Mouse (Mus musculus): ENCODE measurements around the gene Mybpc1. TPM values are rescaled to one million over a fixed set of nuclear protein-coding genes. Genes with fewer than 3 reads are reported as not detected.
"Not testable (repeated sequence)": the region's sequence is repeated elsewhere in the genome, so short reads cannot be mapped to it uniquely, and the experiment has no call there.

Mybpc1 gene
- polyA plus RNA-seq, 1 experiment from 2014 or later, result 4.5 TPM

- Histone ChIP-seq H3K4me2 (no peak overlapping the region), H3K9ac (no peak overlapping the region), H3K9me3 (replicated peaks) (no peaks in the 10 kb centered on the region), H3K27ac (no peak overlapping the region), H3K4me3 (no peak overlapping the region), H3K36me3 (no peaks in the 10 kb centered on the region), H3K4me1 (replicated peaks) (no peaks in the 10 kb centered on the region), H3K27me3 (no peaks in the 10 kb centered on the region)
- no peak for ATAC-seq (replicated peaks; ENCODE audit: insufficient number of reproducible peaks, insufficient read depth, low FRiP score, low read depth)
- 88% methylated on average over 2 of the region's 2 CpGs for WGBS
Observed at GRCm38 (mm10) chr10:88552738-88553137, 52.2 kb downstream of the Mybpc1 start.

- H3K9ac ChIP-seq, result no peak overlapping the region
- H3K36me3 ChIP-seq, result no peaks in the 10 kb centered on the region
- 68% methylated on average over 3 of the region's 3 CpGs for WGBS
- no peak overlapping the region for H3K4me3 ChIP-seq
- no peak overlapping the region for H3K27ac ChIP-seq
- no peak overlapping the region for H3K4me2 ChIP-seq
- no peaks in the 10 kb centered on the region for H3K4me1 ChIP-seq (replicated peaks)
- H3K9me3 ChIP-seq (replicated peaks), result no peaks in the 10 kb centered on the region
- ATAC-seq (replicated peaks; ENCODE audit: insufficient number of reproducible peaks, insufficient read depth, low FRiP score, low read depth), result no peak
- no peaks in the 10 kb centered on the region for H3K27me3 ChIP-seq
Observed at GRCm38 (mm10) chr10:88550225-88550624, 54.7 kb downstream of the Mybpc1 start.

GRCm38 (mm10) chr10:88547635-88548034 lies 57.3 kb downstream of the Mybpc1 start:
- Histone ChIP-seq H3K36me3 (no peaks in the 10 kb centered on the region), H3K4me3 (no peak overlapping the region), H3K27me3 (no peaks in the 10 kb centered on the region), H3K27ac (no peak overlapping the region), H3K4me1 (replicated peaks) (no peaks in the 10 kb centered on the region), H3K4me2 (no peak overlapping the region), H3K9ac (no peak overlapping the region), H3K9me3 (replicated peaks) (0 out of 2 replicates have a peak, but pooled peaks cover 3% of the 10 kb centered on the region)
- no peak for ATAC-seq (replicated peaks; ENCODE audit: insufficient number of reproducible peaks, insufficient read depth, low FRiP score, low read depth)
- 45% methylated on average over 2 of the region's 2 CpGs for WGBS

GRCm38 (mm10) chr10:88530631-88531030 lies 74.3 kb downstream of the Mybpc1 start:
- no peak for ATAC-seq (replicated peaks; ENCODE audit: insufficient number of reproducible peaks, insufficient read depth, low FRiP score, low read depth)
- Histone ChIP-seq H3K27me3 (no peaks in the 10 kb centered on the region), H3K9me3 (replicated peaks) (no peaks in the 10 kb centered on the region), H3K27ac (no peak overlapping the region), H3K9ac (no peak overlapping the region), H3K36me3 (no peaks in the 10 kb centered on the region), H3K4me2 (no peak overlapping the region), H3K4me3 (no peak overlapping the region), H3K4me1 (replicated peaks) (no peaks in the 10 kb centered on the region)
- 57% methylated on average over 5 of the region's 5 CpGs for WGBS

- H3K4me2 ChIP-seq, result no peak overlapping the region
- H3K27me3 ChIP-seq, result no peaks in the 10 kb centered on the region
- no peak for ATAC-seq (replicated peaks; ENCODE audit: insufficient number of reproducible peaks, insufficient read depth, low FRiP score, low read depth)
- H3K4me3 ChIP-seq, result no peak overlapping the region
- no peak overlapping the region for H3K27ac ChIP-seq
- no peaks in the 10 kb centered on the region for H3K9me3 ChIP-seq (replicated peaks)
- 72% methylated on average over 2 of the region's 2 CpGs for WGBS
- no peak overlapping the region for H3K9ac ChIP-seq
- no peaks in the 10 kb centered on the region for H3K4me1 ChIP-seq (replicated peaks)
- H3K36me3 ChIP-seq, result no peaks in the 10 kb centered on the region
Observed at GRCm38 (mm10) chr10:88524016-88524415, 80.9 kb downstream of the Mybpc1 start.

- H3K27me3 ChIP-seq, result no peaks in the 10 kb centered on the region
- H3K9me3 ChIP-seq (replicated peaks), result no peaks in the 10 kb centered on the region
- H3K4me2 ChIP-seq, result no peak overlapping the region
- no peak overlapping the region for H3K27ac ChIP-seq
- no peaks in the 10 kb centered on the region for H3K4me1 ChIP-seq (replicated peaks)
- H3K4me3 ChIP-seq, result no peak overlapping the region
- no peaks in the 10 kb centered on the region for H3K36me3 ChIP-seq
- 74% methylated on average over 1 of the region's 1 CpGs for WGBS
- no peak overlapping the region for H3K9ac ChIP-seq
- no peak for ATAC-seq (replicated peaks; ENCODE audit: insufficient number of reproducible peaks, insufficient read depth, low FRiP score, low read depth)
Observed at GRCm38 (mm10) chr10:88523212-88523611, 81.7 kb downstream of the Mybpc1 start.

- Histone ChIP-seq H3K36me3 (no peaks in the 10 kb centered on the region), H3K27ac (no peak overlapping the region), H3K9ac (no peak overlapping the region), H3K4me1 (replicated peaks) (no peaks in the 10 kb centered on the region), H3K27me3 (no peaks in the 10 kb centered on the region), H3K4me2 (no peak overlapping the region), H3K9me3 (replicated peaks) (no peaks in the 10 kb centered on the region), H3K4me3 (no peak overlapping the region)
- ATAC-seq (replicated peaks; ENCODE audit: insufficient number of reproducible peaks, insufficient read depth, low FRiP score, low read depth), result no peak
- 70% methylated on average over 8 of the region's 8 CpGs for WGBS
Observed at GRCm38 (mm10) chr10:88522795-88523194, 82.2 kb downstream of the Mybpc1 start.

- not testable (repeated sequence) for H3K27me3 ChIP-seq; ATAC-seq (replicated peaks; ENCODE audit: insufficient number of reproducible peaks, insufficient read depth, low FRiP score, low read depth); H3K27ac ChIP-seq; H3K36me3 ChIP-seq; H3K4me2 ChIP-seq; H3K9me3 ChIP-seq (replicated peaks); H3K4me3 ChIP-seq; H3K9ac ChIP-seq
- 91% methylated on average over 7 of the region's 7 CpGs for WGBS
- H3K4me1 ChIP-seq (replicated peaks), result peaks cover 14% of the 10 kb centered on the region
Observed at GRCm38 (mm10) chr10:88515049-88515448, 89.9 kb downstream of the Mybpc1 start.

GRCm38 (mm10) chr10:88514495-88514894 lies 90.5 kb downstream of the Mybpc1 start:
- no peaks in the 10 kb centered on the region for H3K27me3 ChIP-seq
- peaks cover 14% of the 10 kb centered on the region for H3K4me1 ChIP-seq (replicated peaks)
- H3K36me3 ChIP-seq, result no peaks in the 10 kb centered on the region
- no peak overlapping the region for H3K4me3 ChIP-seq
- 41% methylated on average over 2 of the region's 2 CpGs for WGBS
- 0 out of 2 replicates have a peak, but pooled peaks have one; percentile 43 for ATAC-seq (replicated peaks; ENCODE audit: insufficient number of reproducible peaks, insufficient read depth, low FRiP score, low read depth)
- no peak overlapping the region for H3K4me2 ChIP-seq
- peak overlapping the region; percentile 3; the same call in 1 of the 2 replicates for H3K27ac ChIP-seq
- no peak overlapping the region for H3K9ac ChIP-seq
- no peaks in the 10 kb centered on the region for H3K9me3 ChIP-seq (replicated peaks)

GRCm38 (mm10) chr10:88513574-88514135 lies 91.3 kb downstream of the Mybpc1 start:
- no peaks in the 10 kb centered on the region for H3K9me3 ChIP-seq (replicated peaks)
- H3K27ac ChIP-seq, result no peak overlapping the region
- 74% methylated on average over 8 of the region's 8 CpGs for WGBS
- no peak overlapping the region for H3K9ac ChIP-seq
- no peaks in the 10 kb centered on the region for H3K27me3 ChIP-seq
- H3K36me3 ChIP-seq, result no peaks in the 10 kb centered on the region
- no peak overlapping the region for H3K4me2 ChIP-seq
- no peak overlapping the region for H3K4me3 ChIP-seq
- no peak for ATAC-seq (replicated peaks; ENCODE audit: insufficient number of reproducible peaks, insufficient read depth, low FRiP score, low read depth)
- peaks cover 14% of the 10 kb centered on the region for H3K4me1 ChIP-seq (replicated peaks)

- Histone ChIP-seq H3K4me1 (replicated peaks) (peaks cover 14% of the 10 kb centered on the region), H3K36me3 (no peaks in the 10 kb centered on the region), H3K27me3 (no peaks in the 10 kb centered on the region), H3K27ac (peak overlapping the region; percentile 70; the same call in 1 of the 2 replicates), H3K9me3 (replicated peaks) (no peaks in the 10 kb centered on the region), H3K9ac (no peak overlapping the region), H3K4me3 (no peak overlapping the region), H3K4me2 (0 out of 2 replicates have a peak overlapping the region, but pooled peaks have one; percentile 19)
- 85% methylated on average over 9 of the region's 9 CpGs for WGBS
- no peak for ATAC-seq (replicated peaks; ENCODE audit: insufficient number of reproducible peaks, insufficient read depth, low FRiP score, low read depth)
Observed at GRCm38 (mm10) chr10:88511355-88511754, 93.6 kb downstream of the Mybpc1 start.

- no peaks in the 10 kb centered on the region for H3K9me3 ChIP-seq (replicated peaks)
- peak overlapping the region; percentile 19 for H3K4me2 ChIP-seq
- H3K36me3 ChIP-seq, result no peaks in the 10 kb centered on the region
- peaks cover 14% of the 10 kb centered on the region for H3K4me1 ChIP-seq (replicated peaks)
- H3K27ac ChIP-seq, result peak overlapping the region; percentile 70
- H3K9ac ChIP-seq, result no peak overlapping the region
- H3K4me3 ChIP-seq, result no peak overlapping the region
- no peaks in the 10 kb centered on the region for H3K27me3 ChIP-seq
- 34% methylated on average over 12 of the region's 12 CpGs for WGBS
- ATAC-seq (replicated peaks; ENCODE audit: insufficient number of reproducible peaks, insufficient read depth, low FRiP score, low read depth), result peak; percentile 71
Observed at GRCm38 (mm10) chr10:88510503-88511271, 94.3 kb downstream of the Mybpc1 start.

All from heart, embryonic 15.5 days (tissue).